Mouse (Mus musculus): ENCODE data around the gene March10.

DNA sequence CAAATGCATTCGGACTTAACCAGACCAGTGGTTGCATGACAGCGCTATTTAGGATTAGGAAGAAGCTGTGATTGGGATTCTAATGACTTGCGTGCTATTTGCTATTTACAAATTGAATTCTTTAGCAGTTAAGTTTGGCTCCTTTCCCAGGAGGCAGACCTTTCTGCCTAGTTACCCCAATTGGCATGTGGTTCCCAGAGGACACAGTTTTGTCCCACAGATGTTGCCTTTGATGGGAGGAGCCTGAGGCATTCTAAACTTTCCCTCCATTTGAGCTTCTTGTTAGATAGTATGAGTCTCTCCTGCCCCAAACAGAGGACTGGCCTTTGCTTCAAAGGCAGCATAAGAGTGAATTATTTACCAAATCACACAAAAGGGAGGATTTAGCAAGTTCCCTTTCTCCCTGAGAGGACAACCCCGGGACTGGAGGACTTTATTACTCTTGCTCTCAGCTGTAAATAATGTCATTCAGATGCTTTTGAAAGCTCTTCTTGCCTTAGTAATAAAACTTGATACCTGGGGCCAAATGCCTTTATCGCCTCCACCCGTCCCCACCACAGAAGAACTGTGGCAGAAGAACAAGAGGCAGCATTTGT, 48.6 kb downstream of the March10 start:
- TF ChIP-seq CTCF (IDR thresholded peaks at IDR 0.05; ENCODE audit: extremely low read depth, insufficient read length, insufficient replicate concordance, low read depth, low read length) (no peak), POLR2A (IDR thresholded peaks at IDR 0.05; ENCODE audit: low read depth, low read length) (no peak)

Data from small intestine, adult 2 months (tissue).